Mouse (Mus musculus): ENCODE measurements at regions not wholly inside any gene's neighbourhood (a gene's known extent, or its start where the extent isn't known, plus 50 kb on each side); places are given as distances from the start of the nearest gene placed in this dataset.
"Not testable (repeated sequence)": the region's sequence is repeated elsewhere in the genome, so short reads cannot be mapped to it uniquely, and the experiment has no call there.

DNA sequence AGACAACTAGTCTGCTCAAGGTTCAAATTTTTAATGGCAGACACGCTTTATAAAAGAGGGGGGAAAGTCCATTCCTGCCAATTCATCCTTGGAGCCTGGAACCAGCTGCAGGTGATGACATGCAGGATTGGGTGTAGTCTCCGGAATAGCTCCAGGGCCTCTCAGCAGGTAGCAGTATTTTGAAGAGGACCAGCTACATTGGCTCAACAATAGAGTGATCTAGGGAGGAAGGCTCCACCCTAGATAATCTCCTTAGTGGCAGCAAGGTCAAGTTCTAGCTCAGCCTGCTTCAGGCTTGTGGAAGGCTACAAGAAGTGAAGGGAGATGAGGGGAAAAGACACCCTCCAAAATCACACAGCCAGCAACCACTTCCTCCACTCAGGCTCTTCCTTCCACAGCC lies 1405.1 kb downstream of the 4930444P10Rik start:
- not testable (repeated sequence) for DNase-seq

DNA sequence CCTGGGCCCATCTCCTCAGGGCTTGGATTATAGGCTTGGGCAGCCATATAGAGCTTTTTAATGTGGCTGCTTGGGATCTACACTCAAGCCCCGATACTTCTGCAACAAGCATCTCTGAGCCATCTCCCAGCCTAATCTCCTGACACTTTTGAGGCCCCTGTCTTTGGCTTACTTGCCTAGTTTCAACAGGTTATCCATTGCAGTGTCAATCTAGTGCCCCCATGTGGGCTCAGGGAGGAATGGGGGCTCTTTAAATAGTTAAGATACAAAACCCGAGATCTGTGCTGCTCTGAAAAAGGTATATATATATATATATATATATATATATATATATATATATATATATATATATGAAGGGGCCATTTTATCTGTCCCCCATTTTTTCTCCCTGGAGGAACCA lies 1407.0 kb downstream of the 4930444P10Rik start:
- DNase-seq = no peak

DNA sequence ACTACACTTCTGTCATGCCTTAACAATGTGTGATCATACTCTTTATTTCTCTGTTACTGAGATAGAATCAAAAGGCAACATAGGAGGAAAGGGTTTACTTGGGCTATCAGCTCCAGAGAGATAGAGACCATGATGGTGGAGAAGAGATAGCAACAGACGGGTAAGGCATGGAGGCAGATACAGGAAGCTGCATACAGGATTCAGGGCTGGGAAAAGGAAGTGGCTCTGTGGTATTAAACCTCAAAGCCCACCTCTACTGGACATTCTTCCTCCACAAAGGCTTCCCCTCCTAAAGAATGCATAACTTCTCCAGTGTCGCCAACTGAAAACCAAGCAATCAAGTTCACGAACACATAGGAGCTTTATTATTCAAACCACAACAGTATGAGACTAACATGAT lies 1412.7 kb downstream of the 4930444P10Rik start:
- no peak for DNase-seq

- DNase-seq = no peak
Observed at GRCm38 (mm10) chr1:14672393-14672999, 1420.6 kb downstream of the 4930444P10Rik start.

GRCm38 (mm10) chr1:14662706-14663312 lies 1430.3 kb downstream of the 4930444P10Rik start:
- no peak for DNase-seq

GRCm38 (mm10) chr1:14661854-14662253 lies 1431.3 kb downstream of the 4930444P10Rik start:
- DNase-seq = peak; percentile 14

DNA sequence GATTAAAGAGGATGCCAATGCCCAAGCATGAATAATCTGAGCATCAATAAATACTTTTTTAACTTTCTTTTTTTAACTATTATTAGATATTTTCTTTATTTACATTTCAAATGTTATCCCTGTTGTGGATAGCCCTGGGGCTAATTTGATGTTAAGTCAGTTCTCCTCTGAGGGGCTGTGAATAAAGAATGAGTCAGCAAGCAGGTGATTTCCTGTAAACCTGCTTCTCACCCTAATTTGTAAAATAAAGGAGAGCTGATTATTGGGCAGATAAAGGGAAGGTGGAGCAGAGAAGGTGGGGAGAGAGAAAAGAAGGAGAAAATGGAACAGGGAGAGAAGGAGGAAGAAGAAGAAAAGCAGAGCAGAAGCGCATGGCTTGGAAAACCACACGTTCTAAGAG lies 1442.8 kb downstream of the 4930444P10Rik start:
- DNase-seq = no peak

DNA sequence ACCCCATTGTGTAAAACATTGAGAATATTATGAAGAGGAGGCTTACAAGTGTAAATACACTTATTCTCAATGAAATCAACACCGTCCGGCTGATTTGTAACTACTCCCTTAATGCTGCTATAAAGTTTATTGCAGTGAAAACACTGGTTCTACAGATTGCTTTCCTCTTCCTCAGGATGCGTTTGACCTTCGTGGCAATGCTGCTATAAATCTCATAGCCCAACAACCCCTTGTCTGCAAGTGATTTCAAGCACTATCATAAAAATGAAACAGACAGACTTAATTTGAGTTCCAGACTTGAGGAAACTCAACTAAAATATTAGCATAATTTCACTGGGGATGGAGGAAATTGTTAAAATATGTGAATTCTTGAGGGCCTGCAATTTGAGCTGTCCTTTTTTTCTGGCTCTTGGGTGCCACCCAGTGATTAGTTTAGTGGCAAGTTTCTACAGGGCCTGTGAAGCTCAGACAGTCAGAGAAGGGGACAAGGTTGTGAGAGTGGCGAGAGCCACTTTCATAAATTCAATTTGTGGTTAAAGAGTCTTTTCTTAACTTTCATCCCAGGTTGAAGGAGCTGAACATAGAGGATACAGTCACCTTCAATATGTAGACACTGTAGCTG lies 1457.4 kb downstream of the 4930444P10Rik start:
- peak; percentile 24 for DNase-seq

GRCm38 (mm10) chr1:14631994-14632393 lies 1461.1 kb downstream of the 4930444P10Rik start:
- DNase-seq = no peak

- no peak for DNase-seq
Observed at GRCm38 (mm10) chr1:14627204-14627603, 1465.9 kb downstream of the 4930444P10Rik start.

- DNase-seq = no peak
Observed at GRCm38 (mm10) chr1:14626685-14627084, 1466.4 kb downstream of the 4930444P10Rik start.

DNA sequence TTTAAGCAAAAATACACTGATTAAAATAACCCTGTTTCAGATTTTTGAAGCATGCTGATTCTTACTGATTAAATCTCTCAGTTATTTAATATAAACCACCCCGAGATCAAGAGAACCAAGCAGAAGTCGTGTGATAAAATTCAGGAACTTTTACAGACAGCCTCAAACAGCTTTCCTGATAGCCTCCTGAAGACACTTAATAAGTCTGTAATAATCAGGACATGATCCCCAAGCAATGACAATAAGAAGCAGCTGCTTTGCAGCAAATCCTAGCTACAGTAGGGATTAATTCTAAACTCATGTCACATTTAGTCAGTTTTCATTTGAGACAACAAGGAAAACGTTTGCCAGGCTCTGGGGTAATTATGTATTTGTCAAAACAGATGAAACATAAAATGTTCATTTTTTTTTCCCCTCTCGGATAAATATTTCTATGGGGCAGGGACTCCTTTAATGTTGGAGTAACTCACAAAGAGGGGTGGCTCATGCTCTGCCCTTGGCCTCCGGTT lies 1472.1 kb downstream of the 4930444P10Rik start:
- DNase-seq = no peak

- DNase-seq = no peak
Observed at GRCm38 (mm10) chr1:14613232-14613894, 1479.8 kb downstream of the 4930444P10Rik start.

DNA sequence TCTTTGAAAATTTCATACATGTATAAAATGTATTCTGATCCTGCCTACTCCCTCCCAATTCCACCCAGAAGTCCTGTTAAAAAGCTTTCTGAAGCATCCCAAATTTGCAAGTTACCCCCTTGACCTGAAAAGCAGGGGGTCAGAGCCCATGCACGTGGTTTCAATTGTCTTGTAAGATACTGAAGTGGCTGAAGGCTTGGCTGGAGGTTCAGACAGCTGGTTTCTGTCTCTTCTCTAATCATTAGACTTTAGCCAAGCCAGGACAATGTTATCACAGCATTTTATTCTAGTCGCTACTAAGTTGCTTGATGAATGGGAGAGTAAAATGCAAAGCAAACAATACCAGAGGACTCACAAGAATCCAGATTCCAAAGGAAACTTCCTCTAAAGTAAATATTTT lies 1484.1 kb downstream of the 4930444P10Rik start:
- peak; percentile 6 for DNase-seq

GRCm38 (mm10) chr1:14595961-14596360 lies 1497.2 kb downstream of the 4930444P10Rik start:
- DNase-seq = no peak

GRCm38 (mm10) chr1:14589905-14590304 lies 1503.2 kb downstream of the 4930444P10Rik start:
- DNase-seq = peak; percentile 74

- no peak for DNase-seq
Observed at GRCm38 (mm10) chr1:14579376-14579775, 1513.7 kb downstream of the 4930444P10Rik start.

DNA sequence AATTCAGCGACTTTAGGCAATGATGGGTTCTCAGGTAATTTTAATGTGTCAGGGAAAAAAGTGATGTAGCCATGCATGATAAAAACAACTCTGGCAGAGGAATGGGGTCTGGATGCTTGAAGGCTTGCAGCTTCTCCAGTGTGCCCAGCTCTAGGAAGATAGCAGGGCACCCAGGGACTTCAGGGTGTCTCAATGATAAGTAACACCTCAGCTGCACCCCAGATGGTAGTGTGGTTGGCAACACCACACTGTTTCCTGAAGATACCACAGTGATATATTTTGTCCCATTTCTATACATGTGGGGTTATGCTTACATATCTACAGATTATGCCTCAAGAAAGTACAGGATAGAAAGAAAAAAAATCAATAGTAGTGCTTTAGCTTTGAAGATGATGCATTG lies 1516.9 kb downstream of the 4930444P10Rik start:
- DNase-seq = no peak

GRCm38 (mm10) chr1:14570562-14570981 lies 1522.6 kb downstream of the 4930444P10Rik start:
- peak; percentile 5 for DNase-seq

DNA sequence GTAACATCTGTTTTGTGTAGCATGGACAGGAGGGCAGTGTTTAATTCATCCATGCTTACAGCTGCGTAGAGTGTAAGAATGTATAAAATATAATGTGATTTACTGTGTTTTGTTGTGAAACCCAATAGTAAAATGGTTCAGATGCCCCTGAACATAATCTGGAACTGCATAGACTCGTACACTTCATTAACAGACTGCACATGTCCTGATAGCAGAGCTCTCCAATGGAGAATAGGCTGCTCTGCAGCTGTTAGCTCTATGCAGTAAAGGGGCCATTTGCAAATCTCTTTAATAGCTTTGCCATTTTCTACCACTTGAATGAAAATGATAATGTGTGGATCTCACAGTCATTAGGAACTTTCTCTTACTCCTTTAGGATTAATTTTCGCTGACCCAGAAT lies 1523.0 kb downstream of the 4930444P10Rik start:
- DNase-seq = no peak

- DNase-seq = no peak
Observed at GRCm38 (mm10) chr1:14567006-14567405, 1526.1 kb downstream of the 4930444P10Rik start.

DNA sequence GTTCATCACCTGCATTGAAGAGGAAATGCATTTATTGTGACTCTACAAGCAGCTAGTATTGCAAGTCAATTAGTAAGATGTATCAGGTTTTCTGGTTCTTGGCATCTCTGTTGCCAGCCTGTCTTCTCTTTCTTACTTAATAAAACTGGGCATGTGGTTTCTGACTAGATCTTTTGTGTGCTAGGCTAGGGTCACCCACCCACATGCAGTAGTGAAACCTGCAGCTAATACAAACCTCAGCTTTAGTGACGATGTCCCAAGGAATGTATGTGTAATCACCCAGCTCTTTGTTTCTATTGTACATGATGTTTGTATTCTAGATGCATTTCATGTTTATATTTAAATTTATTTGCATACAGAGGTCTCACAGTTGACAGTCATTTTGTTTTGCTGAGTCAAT lies 1526.7 kb downstream of the 4930444P10Rik start:
- DNase-seq = no peak

Data from heart, postnatal 4 days (tissue).